Mouse (Mus musculus): Measurements from ENCODE around the gene Tsga10ip. TPM values are rescaled to one million over a fixed set of nuclear protein-coding genes. Genes with fewer than 3 reads are reported as not detected.

The Tsga10ip gene
- total RNA-seq, 4 experiments from 2014 or later, result not detected

GRCm38 (mm10) chr19:5348064-5348463, 54.3 kb downstream of the Tsga10ip start:
- DNase-seq (ENCODE audit: low spot score in 2 of 2), result no peak

- no peak for DNase-seq (ENCODE audit: low spot score in 2 of 2)
These were observed 56.8 kb downstream of the Tsga10ip start for GRCm38 (mm10) chr19:5345297-5346131.

- DNase-seq (ENCODE audit: low spot score in 2 of 2), result no peak
These were observed 61.0 kb downstream of the Tsga10ip start for GRCm38 (mm10) chr19:5341360-5341759.

Other genes starting within 250 kb of the Tsga10ip start
- 10 to 100 TPM; 63.3 to 64.7 (median 64.5) TPM for gene Pacs1, start 129.4 kb downstream of the Tsga10ip start, total RNA-seq (2022)
- 100 to 1,000 TPM; 201 to 220 (median 207) TPM for gene Sf3b2, start 107.1 kb downstream of the Tsga10ip start, total RNA-seq (2022)
- gene Gal3st3, start 104.2 kb downstream of the Tsga10ip start, total RNA-seq (2022), result 10 to 100 TPM; 55.7 to 57.0 (median 56.3) TPM
- gene Catsper1, start 66.8 kb downstream of the Tsga10ip start, total RNA-seq (2022), result not detected
- gene Cst6, start 53.0 kb downstream of the Tsga10ip start, total RNA-seq (2022), result 10 to 100 TPM; 21.5 to 39.4 (median 34.1) TPM
- gene Eif1ad, start 35.8 kb downstream of the Tsga10ip start, total RNA-seq (2022), result 10 to 100 TPM; 22.1 to 29.0 (median 23.8) TPM
- 10 to 100 TPM; 66.5 to 85.5 (median 77.9) TPM for gene Banf1, start 35.4 kb downstream of the Tsga10ip start, total RNA-seq (2022)
- gene Sart1, start 13.8 kb downstream of the Tsga10ip start, total RNA-seq (2022), result 100 to 1,000 TPM in 2 of 4 experiments, 10 to 100 TPM in 2; 85.6 to 109 (median 94.2) TPM
- gene Drap1, start 22.5 kb upstream of the Tsga10ip start, total RNA-seq (2022), result 100 to 1,000 TPM; 253 to 272 (median 266) TPM
- 10 to 100 TPM; 70.4 to 79.1 (median 75.0) TPM for gene AI837181, start 22.6 kb upstream of the Tsga10ip start, total RNA-seq (2022)
- not detected for gene Fosl1, start 45.0 kb upstream of the Tsga10ip start, total RNA-seq (2022)
- gene Ccdc85b, start 55.4 kb upstream of the Tsga10ip start, total RNA-seq (2022), result 10 to 100 TPM; 26.2 to 30.7 (median 29.4) TPM
- 100 to 1,000 TPM in 1 of 4 experiments, 10 to 100 TPM in 3; 89.0 to 124 (median 93.6) TPM for gene Fibp, start 58.1 kb upstream of the Tsga10ip start, total RNA-seq (2022)
- 1 to 10 TPM in 1 of 4 experiments, under 1 TPM in 3; 0.30 to 1.0 (median 0.46) TPM for gene Ctsw, start 66.0 kb upstream of the Tsga10ip start, total RNA-seq (2022)
- 10 to 100 TPM; 16.0 to 21.9 (median 18.7) TPM for gene Efemp2, start 71.4 kb upstream of the Tsga10ip start, total RNA-seq (2022)
- gene Mus81, start 85.9 kb upstream of the Tsga10ip start, total RNA-seq (2022), result 10 to 100 TPM; 29.7 to 36.3 (median 35.4) TPM
- 1,000 to 10,000 TPM; 1,338 to 1,440 (median 1,412) TPM for gene Cfl1, start 87.9 kb upstream of the Tsga10ip start, total RNA-seq (2022)
- 1 to 10 TPM; 6.6 to 8.6 (median 7.1) TPM for gene 1700020D05Rik, start 101.3 kb upstream of the Tsga10ip start, total RNA-seq (2022)
- gene Snx32, start 108.0 kb upstream of the Tsga10ip start, total RNA-seq (2022), result 10 to 100 TPM; 82.4 to 93.9 (median 89.3) TPM
- gene Ovol1, start 158.1 kb upstream of the Tsga10ip start, total RNA-seq (2022), result not detected
- gene Ap5b1, start 165.5 kb upstream of the Tsga10ip start, total RNA-seq (2022), result 1 to 10 TPM; 6.9 to 9.1 (median 7.8) TPM
- 10 to 100 TPM; 68.0 to 88.2 (median 72.1) TPM for gene Rnaseh2c, start 199.3 kb upstream of the Tsga10ip start, total RNA-seq (2022)
- 100 to 1,000 TPM in 1 of 4 experiments, 10 to 100 TPM in 3; 87.3 to 115 (median 97.0) TPM for gene Kat5, start 207.7 kb upstream of the Tsga10ip start, total RNA-seq (2022)
- gene Rela, start 235.0 kb upstream of the Tsga10ip start, total RNA-seq (2022), result 10 to 100 TPM; 22.5 to 25.3 (median 23.7) TPM